Mouse (Mus musculus): ENCODE results near the gene Tcte1.

Tcte1 gene

GRCm38 (mm10) chr17:45523263-45523662, at the start of gene Tcte1:
Tcte1 (plus strand) TSS chr17:45523434.
- peak; percentile 84 for DNase-seq (ENCODE audit: low spot score)

DNA sequence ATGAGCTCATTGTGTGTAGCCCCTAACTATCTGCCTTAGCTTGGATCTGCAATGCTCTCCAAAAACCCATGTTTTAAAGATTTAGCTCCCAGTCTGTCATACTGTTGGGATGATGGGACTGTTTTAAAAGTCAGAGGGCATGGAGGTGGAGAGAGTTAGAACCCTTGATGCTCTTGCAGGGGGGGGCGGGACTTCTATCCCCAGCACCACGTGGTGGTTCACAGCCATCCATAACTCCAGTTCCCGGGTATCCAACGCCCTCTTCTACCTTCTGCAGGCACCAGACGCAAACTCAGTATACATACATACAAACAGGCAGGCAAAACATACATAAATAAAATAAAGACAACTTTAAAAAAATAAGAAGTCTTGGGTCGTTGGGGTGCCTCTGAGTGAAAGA, 49.6 kb upstream of the Tcte1 start:
- DNase-seq (ENCODE audit: low spot score), result no peak

DNA sequence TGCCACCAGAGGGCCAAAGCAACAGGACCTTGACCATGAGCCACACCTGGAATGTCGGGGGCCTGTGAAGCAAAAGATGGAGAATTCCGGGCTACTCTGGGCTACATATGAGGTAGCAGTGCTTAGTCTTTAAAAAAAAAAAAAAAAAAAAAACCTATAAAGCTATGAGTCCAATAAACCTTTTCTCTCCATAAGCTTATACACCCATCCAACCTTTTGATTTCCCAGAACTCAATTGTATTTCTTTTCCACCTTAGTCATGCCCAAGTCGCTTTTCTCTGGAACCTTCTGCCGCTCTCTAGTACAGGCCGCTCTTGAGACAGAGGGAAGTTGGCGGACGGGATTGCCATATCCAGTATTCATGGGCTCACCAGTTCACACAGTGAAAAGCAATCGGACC, 49.1 kb upstream of the Tcte1 start:
- no peak for DNase-seq (ENCODE audit: low spot score)

- DNase-seq (ENCODE audit: low spot score), result peak; percentile 71
These were observed 48.4 kb upstream of the Tcte1 start, which contains the start of gene Spats1 for GRCm38 (mm10) chr17:45474669-45475465. Spats1 (minus strand) TSS chr17:45475415.

DNA sequence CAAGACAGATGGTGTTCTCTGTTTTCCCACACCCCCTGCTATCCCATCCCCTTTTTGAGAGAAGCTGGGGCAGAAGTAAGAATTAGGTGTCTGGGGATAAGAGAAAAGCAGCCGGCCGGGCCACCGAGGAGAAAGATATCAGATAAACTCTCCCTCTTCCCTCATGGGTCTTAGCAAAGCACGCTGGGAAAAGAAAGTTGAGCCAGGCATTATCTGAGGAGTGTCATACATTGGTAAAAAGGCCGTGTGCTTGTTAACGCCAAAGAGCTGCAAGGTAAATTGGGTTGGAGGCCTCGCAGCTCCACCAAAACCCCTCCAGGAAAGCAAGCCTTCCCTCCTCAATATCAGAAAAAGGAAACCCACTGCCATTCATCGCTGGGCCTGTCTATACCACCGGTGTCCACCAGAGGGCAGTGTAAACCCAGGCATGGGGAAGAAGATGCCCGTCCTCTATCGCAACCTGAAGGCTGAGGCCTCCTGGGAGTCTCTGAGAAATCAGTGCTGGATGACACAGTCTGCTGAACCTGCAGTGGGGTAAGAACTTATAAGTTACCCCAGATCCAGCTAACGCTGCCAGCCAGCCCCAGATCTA, 44.9 kb upstream of the Tcte1 start:
- peak; percentile 88 for DNase-seq (ENCODE audit: low spot score)

DNA sequence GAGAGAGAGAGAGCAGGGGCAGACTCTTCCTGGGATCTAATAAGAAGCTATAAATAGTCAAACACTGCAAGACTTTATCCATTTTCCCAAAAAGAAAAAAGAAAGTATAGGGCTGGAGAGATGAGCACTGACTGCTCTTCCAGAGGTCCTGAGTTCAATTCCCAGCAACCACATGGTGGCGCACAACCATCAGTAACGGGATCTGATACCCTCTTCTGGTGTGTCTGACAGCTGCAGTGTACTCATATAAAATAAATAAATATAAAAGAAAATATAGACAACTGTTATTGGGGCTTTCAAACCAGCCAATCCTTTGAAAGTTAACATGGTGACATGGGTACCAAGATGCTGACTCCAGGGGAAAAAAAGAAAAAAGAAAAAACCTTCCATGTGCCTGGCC, 42.8 kb upstream of the Tcte1 start:
- DNase-seq (ENCODE audit: low spot score), result no peak

GRCm38 (mm10) chr17:45485581-45485980, 37.7 kb upstream of the Tcte1 start:
- DNase-seq (ENCODE audit: low spot score), result no peak

DNA sequence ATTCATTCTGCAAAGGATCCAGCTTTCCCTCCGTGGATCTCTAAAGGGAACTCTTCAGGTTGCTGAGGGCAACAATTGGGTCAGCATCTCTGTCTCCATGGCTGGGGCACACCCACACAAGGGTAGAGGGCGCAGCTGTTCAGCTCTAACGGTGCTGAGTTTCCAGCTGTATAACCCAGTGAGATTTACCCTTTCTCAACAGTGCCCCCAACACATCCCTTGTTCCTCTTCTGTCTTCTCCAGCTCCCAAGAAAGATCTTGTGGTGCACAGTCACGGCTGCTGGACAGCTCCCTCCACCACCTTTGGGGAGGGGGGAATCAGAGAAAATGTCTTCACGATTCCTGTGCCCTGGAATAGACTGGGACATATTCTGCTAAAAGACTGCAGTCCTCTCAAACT, 36.0 kb upstream of the Tcte1 start:
- peak; percentile 14 for DNase-seq (ENCODE audit: low spot score)

DNA sequence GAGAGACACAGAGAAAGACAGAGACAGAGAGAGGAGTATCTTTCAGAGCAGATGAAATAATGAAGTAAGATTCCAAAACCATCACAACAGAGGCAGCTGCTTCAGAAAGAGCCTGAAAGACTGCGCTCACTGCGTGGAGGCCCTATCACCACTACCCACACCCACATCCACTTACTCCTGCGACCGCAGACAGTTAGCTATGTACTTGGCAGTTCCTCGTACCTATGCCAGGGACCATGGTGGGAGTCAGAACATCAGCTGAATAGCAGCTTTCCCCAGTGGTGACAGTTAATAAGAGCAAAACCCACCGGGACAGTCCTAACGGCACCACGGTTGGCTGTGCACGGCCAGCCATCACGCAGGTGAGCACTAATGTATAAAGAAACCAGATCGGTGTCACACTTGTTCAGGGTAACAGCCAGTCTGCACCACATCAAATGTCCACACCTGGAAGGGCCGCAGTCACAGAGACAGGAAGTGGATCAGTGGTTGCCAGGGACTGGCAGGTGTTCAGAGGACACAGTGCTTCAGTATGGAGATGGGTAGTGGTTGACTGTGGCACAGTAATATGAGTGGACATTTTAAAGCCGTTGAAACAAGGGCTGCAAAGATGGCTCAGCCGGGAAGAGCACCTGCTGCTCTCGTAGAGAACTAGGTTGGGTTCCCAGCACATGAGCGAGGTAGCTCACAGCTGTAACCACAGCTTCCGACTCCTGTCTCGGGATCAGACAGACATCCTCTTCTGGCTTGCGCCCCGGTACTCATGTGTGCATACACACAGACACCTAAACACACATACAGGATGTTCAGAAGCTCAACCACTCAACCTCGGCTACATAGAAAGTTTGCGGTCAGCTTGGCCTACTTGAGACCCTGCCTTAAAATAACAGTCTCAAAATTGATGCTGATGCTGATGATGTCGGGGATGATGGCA, 34.6 kb upstream of the Tcte1 start:
- DNase-seq (ENCODE audit: low spot score), result no peak

DNA sequence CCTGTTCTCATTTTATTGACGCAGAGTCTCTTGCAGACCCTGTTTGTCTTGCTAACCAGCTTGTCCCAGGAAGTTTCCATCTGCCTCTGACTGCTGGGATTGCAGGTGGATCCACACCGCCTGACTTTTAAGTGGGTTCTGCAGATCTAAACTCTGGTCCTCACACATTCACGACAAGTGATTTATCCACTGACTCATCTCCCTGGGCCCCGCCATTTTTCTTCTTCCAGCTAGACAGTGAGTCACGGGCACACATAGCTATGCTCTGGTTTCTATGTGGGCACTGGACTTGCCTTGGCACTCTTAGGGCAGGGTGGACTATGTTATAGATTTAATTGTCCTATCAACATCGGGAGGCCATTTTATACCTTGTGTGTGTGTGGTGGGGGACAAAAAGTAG, 33.5 kb upstream of the Tcte1 start:
- no peak for DNase-seq (ENCODE audit: low spot score)

- DNase-seq (ENCODE audit: low spot score), result no peak
These were observed 32.6 kb upstream of the Tcte1 start for GRCm38 (mm10) chr17:45490532-45491154.

DNA sequence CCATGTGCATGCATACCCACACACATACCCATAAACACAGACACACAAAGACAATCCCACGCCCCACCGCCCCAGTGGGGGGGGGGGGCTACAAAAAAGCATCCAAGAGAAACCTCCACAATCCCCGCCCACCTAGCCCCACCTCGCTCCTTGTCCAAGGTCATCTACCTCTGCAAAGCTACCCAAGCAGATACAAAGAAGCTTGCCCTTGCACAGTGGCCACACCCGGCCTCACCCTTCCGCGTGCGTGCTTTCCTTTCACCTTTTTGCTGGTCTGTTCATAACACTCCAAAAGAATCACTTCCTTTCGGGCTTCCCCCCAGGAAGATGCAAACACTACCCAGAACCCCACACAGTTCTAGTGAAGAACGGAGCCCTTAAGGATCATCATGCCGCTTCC, 27.8 kb upstream of the Tcte1 start:
- DNase-seq (ENCODE audit: low spot score), result no peak

DNA sequence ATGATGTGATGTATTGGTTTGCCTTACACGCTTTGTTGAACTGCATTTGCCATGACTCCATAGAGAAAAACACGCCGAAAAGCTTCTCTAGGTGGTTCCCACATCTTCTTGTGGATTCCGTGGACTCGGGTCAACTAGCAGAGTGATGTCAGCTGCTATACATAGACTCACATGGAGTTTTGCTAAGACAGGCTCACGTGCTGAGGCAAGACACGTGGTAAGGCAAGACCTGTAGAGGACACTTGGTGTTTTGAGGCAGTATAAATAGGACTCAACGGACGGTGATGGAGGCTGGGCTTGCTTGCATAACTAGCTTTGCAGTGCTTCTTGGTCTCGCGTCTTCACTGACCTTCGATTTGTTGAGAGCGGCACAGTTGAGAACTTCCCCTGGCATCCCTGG, 24.8 kb upstream of the Tcte1 start:
- DNase-seq (ENCODE audit: low spot score), result no peak

DNA sequence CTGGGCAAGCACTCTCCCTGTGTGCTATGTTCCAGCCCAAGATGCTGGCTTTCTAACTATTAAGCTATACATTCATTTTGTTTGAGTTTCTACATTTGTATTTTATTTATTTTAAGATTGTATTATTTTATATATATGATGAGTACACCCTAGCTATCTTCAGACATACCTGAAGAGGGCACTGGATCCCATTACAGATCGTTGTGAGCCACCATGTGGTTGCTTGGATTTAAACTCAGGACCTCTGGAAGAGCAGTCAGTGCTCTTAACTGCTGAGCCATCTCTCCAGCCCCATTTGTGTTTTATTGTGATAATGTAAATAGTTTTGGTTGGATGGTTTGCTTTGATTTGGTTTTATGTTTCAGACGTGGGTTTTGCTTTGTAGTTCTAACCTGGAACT, 23.7 kb upstream of the Tcte1 start:
- DNase-seq (ENCODE audit: low spot score), result no peak

GRCm38 (mm10) chr17:45500981-45501380, 22.3 kb upstream of the Tcte1 start:
- DNase-seq (ENCODE audit: low spot score), result no peak

DNA sequence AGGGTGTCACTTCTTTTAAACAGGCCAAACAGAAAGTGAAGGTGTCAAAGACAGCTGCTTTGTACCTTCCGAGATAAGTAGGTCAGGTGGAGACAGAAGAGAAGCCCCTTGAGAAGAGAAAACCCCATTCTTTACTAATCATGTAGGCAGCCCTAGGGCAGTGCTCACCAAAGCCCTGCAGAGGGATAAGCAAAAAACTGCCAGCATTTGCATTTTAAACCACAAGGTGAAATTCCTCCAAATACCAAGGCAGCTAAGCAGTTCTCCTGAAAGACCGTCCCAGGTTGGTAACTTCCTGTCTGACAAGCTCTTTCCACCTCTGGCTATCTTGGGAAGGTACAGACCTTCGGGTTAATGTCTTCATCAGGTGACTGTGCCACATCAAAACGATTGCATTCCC, 20.9 kb upstream of the Tcte1 start:
- no peak for DNase-seq (ENCODE audit: low spot score)

DNA sequence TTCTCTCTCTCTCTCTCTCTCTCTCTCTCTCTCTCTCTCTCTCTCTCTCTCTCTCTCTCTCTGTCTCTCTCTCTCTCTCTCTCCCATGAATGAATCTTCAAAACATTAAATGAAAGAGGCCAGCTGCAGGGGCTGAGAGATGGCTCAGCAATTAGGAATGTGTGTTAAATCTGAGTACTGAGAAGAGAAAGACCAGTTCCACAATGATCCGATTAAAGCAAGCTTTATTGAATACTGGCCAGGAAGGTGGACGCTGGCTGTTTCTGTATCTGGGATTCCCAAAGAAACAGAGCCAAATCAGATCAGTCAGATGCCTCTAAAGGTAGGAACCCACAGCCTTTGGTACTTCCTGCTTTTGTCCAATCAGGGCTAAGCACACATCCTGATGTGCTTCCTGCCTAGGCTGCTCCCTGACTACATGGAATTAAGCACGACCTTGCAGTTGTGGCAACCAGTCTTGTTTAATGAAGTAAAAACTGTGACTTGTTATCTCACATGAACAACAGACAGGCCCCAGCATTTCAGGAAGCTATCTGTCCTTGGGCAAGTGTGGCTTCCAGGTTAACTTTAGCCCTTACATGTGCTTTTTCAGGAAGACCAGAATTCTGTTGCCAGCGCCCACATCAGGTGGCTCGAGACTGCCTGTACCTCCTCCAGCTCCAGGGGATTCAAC, 19.8 kb upstream of the Tcte1 start:
- no peak for DNase-seq (ENCODE audit: low spot score)

GRCm38 (mm10) chr17:45505941-45506465, 17.2 kb upstream of the Tcte1 start:
- no peak for DNase-seq (ENCODE audit: low spot score)

GRCm38 (mm10) chr17:45506700-45507189, 16.5 kb upstream of the Tcte1 start, which contains the start of gene Aars2:
Aars2 (plus strand) TSS chr17:45506841.
- peak; percentile 96 for DNase-seq (ENCODE audit: low spot score)

DNA sequence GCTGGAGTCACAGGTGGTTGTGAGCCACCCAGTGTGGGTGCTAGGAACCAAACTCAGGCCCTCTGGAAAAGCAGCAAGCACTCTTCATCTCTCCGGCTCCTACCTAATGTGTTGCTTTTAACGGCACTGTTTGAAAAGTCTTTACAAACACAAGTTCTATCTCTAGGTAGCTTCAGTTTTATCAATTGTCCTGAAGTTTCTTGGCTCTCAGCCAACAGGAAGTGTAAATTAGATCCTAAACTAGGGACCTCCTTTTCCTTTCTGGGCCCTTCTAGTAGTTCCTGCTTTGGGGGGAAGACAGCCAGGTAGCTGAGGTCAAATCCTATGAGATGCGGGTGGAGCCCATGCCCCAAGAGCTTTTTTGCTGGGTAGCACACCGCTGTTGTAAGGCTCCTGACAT, 12.4 kb upstream of the Tcte1 start:
- DNase-seq (ENCODE audit: low spot score), result no peak

GRCm38 (mm10) chr17:45511757-45512156, 11.5 kb upstream of the Tcte1 start:
- DNase-seq (ENCODE audit: low spot score), result no peak
